Mouse (Mus musculus) thymus, postnatal 25 days (tissue): Measurements from ENCODE around the gene Gm19426.

Experiments used
- DNase-seq: peaks from one replicate; pipeline ENCODE4 v3.0.0; 2022

Gene Gm19426

GRCm38 (mm10) chr2:84717357-84717756, 26.1 kb downstream of the Gm19426 start:
- no peak for DNase-seq

DNA sequence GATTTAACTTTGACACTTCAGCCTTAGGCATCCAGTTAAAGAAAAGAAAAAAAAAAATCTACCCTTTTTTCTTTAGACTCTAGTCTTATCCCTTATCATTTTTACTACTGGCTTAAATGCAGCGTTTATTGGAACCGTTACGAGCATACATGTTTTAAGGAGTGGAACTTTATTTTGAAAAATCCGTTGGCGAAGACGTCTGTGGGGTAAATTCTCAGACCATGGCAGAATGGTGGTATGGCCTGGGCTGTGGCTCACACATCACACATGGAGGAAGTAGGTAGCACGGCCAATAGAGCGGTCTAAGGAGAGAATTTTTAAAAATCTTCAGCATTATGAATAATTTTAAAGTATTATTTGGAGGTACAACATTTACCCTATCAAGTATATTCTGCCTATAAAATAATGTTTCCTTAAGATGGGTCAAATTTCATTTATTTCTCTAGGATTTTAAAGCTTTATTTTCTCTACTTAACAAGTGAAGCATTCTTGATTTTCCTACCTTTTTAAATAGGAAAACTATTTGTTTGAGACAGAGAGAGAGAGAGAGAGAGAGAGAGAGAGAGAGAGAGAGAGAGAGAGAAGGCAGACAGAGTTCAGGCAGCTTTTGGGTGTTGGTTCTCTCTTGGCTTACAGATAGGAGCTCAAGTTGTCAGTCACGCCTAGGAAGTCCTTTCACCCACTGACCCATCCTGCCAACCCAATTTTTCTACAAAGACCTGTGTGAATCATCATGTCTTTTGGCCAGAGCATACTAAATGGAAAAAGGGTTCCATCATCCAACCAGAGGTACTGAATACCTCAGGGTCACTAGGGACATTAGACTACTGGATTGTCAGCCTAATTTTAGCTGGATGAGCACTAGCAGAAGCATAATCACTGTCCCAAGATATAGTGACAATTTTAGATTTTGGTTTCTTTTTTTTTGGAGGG, 26.8 kb downstream of the Gm19426 start:
- DNase-seq, result no peak

GRCm38 (mm10) chr2:84715562-84716361, 27.7 kb downstream of the Gm19426 start:
- DNase-seq, result peak; percentile 69

DNA sequence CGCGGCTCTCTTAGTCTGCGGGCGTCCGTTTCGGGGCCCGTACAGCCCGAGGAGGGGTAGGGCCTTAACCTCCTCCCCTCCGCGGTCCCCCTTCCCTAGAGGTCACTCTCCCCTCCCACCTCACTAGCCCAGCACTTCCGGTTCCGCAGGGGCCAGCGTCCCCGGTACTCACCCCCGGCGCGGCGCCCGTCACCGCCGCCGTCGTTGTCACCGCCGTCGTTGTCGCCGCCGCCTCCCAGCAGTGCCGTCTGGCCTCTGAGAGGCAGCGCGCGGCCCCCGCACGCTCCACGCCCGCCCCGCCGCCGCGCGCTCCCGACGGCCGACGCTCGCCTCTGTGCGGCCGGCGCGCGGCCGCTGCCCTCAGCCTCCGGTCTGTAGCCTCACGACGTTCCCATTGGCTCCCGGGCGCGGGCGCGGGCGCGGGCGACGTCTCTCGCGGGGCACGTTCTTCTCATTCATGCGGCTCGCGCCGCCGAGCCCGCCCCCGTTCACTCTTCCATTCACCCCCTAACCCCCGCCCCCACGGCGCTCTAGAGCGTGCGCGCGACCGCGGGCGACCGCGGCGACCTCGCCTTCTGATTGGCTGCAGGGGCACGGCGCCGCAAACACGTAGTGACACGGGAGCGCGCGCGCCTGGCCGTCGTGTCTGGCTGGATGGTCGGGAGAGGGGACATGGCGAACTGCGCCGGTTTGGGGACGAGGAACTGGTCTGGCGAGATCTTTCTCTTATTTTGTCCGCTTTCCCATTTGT, 28.5 kb downstream of the Gm19426 start, which contains the start of gene Zdhhc5:
TSS of gene Zdhhc5 (minus strand) at position 370 of the 751 bp plus-strand sequence.
- DNase-seq, result peak; percentile 99

DNA sequence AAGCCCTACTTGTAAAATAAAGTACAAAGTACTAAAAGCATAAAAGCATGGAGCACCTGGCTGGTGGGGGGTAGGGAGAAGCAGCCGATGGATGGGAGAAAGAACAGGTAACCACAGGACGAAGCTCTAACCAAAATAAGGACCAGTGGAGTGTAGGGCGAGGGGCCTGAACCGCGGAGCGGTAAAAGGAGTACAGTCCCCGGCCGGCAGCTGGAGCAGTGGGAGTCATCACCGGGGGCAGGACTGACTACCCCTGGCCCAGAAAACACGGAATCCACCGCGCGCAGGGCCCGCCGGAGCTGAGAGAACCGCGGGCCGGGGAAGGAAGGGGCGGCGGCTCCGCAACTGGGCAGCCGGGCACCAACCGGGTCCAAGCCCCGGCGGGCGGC, 29.0 kb downstream of the Gm19426 start:
- no peak for DNase-seq

DNA sequence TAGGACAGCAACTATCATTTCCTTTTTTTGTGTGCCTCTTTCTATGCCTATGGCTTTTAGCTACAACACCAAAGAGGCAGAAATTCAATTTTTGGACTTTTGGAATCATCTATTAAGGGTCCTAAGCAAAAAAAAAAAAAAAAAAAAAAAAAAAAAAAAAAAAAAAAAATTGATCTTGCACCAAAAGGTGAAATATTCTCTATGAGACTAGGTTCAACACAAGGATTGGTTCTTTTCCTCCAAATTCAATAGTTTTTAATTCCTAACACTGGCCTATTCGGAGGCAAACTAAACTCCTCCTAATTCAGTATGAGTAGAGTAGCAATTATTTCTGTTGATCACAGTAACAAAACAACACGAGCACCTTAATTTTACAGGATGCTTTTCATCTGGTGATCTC, 31.6 kb downstream of the Gm19426 start:
- DNase-seq, result no peak

GRCm38 (mm10) chr2:84707523-84707922, 35.9 kb downstream of the Gm19426 start:
- no peak for DNase-seq

DNA sequence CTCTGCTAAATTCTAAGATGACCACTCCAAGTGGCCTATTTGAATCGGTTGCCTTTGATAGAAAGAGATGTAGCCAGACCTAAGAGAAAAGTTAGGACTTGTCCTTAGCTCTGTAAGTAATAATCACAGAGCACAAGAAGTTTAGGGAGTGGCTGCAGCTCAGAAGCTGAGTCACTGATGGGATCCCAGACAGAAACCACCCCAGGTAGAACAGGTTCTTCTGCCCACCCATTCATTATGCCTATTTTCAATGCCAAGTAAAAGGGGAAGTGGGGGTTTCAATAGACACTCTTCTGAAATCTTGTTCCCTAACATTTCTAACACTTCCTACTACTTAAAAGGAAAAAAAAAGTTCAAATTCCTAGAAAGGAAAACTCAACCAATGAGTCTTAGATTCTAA, 38.2 kb downstream of the Gm19426 start:
- DNase-seq, result no peak

DNA sequence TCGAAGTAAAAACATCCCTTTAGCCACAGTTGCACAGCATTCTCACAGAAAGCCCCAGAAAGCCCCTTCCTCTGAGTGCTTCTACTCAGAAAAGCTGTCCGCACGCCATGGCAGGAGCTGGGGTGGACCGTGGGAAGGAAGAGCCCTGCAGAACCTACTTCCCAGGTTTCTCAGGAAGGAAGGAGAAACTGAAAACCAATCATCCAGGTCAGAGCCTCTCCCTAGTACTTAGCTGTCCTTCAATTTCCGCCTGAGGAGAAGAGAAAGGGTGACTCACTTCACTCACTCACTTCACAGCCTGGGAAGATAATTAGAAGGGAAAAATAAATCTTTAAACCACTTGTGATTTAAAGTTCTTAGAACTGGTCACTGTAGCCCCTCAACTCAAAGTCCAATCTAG, 39.1 kb downstream of the Gm19426 start:
- no peak for DNase-seq

DNA sequence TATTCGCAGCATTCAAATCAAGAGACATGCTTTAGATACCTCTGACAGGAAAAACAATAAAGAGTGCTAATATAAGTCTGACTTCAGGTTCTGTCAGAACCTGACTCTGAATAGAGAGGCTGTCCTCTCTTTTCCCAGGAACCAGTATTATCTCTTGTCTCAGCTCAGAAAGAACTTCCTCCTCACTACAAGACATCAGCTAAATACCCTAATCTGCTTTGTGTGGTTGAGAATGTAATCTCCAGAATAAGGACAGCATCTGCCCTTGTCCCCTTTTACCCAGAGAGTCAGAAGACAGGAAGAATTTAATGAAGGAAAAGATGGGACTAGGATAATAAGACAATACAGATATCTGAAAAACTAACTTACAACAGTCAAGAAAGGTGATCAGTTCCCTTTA, 40.0 kb downstream of the Gm19426 start:
- DNase-seq, result no peak

DNA sequence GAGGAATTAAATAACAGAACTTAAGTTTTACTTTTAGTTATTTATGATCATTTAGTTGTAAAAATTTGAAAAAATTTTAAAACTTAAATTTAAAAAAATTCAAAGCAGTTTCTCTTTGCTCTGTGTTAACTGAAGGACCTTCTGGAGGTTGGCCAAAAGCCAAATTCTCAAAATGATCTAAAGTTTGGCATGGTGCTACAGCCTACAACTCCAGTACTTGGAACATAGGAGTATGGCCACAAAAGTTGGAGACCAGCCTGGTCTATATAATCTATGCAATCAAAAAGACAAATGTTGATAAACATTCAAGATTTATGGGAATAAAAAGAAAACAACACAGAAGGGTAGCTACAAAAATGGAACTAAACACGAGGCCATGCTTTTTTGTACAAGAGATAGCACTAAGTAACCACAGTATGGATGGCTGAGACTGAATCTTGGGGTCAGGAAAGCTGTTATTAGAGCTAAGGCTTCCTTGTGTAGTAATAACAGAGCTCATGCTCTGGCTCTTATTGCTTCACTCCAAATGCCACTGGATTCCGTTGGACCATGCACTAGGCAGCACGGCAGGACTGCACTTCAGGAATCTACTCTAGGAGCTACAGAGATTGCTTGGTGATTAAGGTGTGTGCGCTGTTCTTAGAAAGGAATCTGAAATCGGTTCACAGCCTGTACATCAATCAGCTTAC, 48.3 kb downstream of the Gm19426 start:
- no peak for DNase-seq
